Mouse (Mus musculus) MEL (cell line): Measurements from ENCODE around the gene Ascc2. TPM values are rescaled to one million over a fixed set of nuclear protein-coding genes. Genes with fewer than 3 reads are reported as not detected.
A peak's percentile ranks its signal among the peaks of the same experiment; 100 is the strongest.

Experiments used
- DNase-seq: peaks from one replicate; pipeline ENCODE4 v3.0.0; 2011; ENCODE audit warnings: low read depth, low spot score
- H3K27ac ChIP-seq: 2 replicates; pipeline ENCODE4 v1.5.1; 2012; ENCODE audit warnings: low read depth, mild to moderate bottlenecking, control low read depth, low read length, moderate library complexity; ENCODE audit not compliant: control insufficient read depth
- H3K27me3 ChIP-seq, 2 experiments: fragments of 150-350 bp in 1 of 2; sonication (generic) in 1 of 2; 2 replicates each; pipeline ENCODE4 v1.6.1; 2012; ENCODE audit warnings: low read length in 2 of 2, mild to moderate bottlenecking in 2 of 2, improper control_type of control experiment in 1 of 2, moderate library complexity in 1 of 2; ENCODE audit not compliant: insufficient read depth in 2 of 2, control insufficient read depth in 1 of 2
- H3K36me3 ChIP-seq, 2 experiments: 2 replicates each; pipeline ENCODE4 v1.6.1; 2012 to 2014; ENCODE audit warnings: low read length in 2 of 2, improper control_type of control experiment in 1 of 2, inconsistent platforms in 1 of 2, mild to moderate bottlenecking in 1 of 2; ENCODE audit not compliant: insufficient read depth in 2 of 2, control insufficient read depth in 1 of 2
- H3K4me1 ChIP-seq, 2 experiments: fragments of 150-350 bp in 1 of 2; sonication (generic) in 1 of 2; 2 replicates each; pipeline ENCODE4 v1.6.1; 2012; ENCODE audit warnings: low read length in 2 of 2, improper control_type of control experiment in 1 of 2, mild to moderate bottlenecking in 1 of 2; ENCODE audit not compliant: insufficient read depth in 2 of 2, control insufficient read depth in 1 of 2
- H3K4me3 ChIP-seq, 2 experiments: fragments of 150-350 bp in 1 of 2; sonication (generic) in 1 of 2; 2 replicates each; pipeline ENCODE4 v1.5.1; 2012; ENCODE audit warnings: low read depth in 2 of 2, low read length in 2 of 2, mild to moderate bottlenecking in 2 of 2, moderate library complexity in 2 of 2, control low read depth in 1 of 2, improper control_type of control experiment in 1 of 2; ENCODE audit not compliant: control insufficient read depth in 1 of 2, insufficient read depth in 1 of 2
- H3K79me2 ChIP-seq: 2 replicates; pipeline ENCODE4 v1.6.1; 2012; ENCODE audit warnings: mild to moderate bottlenecking, low read length, moderate library complexity; ENCODE audit not compliant: control insufficient read depth, poor library complexity, insufficient read depth
- H3K9ac ChIP-seq: 2 replicates; pipeline ENCODE4 v1.6.1; 2012; ENCODE audit warnings: low read depth, mild to moderate bottlenecking, control low read depth, low read length, moderate library complexity; ENCODE audit not compliant: control insufficient read depth, poor library complexity, severe bottlenecking
- H3K9me3 ChIP-seq: fragments of 150-350 bp; sonication (generic); replicated peaks from 2 replicates; pipeline ENCODE4 v1.6.1; 2012; ENCODE audit warnings: mild to moderate bottlenecking, low read length, improper control_type of control experiment, moderate library complexity; ENCODE audit not compliant: insufficient read depth
- BHLHE40 ChIP-seq: IDR thresholded peaks from 2 replicates; pipeline ENCODE4 v1.6.1; 2012; ENCODE audit warnings: low read depth, mild to moderate bottlenecking, inconsistent platforms, low read length, improper control_type of control experiment, borderline replicate concordance
- CHD1 ChIP-seq: IDR thresholded peaks from 2 replicates; pipeline ENCODE4 v1.6.1; 2012; ENCODE audit warnings: low read depth, mild to moderate bottlenecking, inconsistent platforms, low read length, improper control_type of control experiment
- CHD2 ChIP-seq: IDR thresholded peaks from 2 replicates; pipeline ENCODE4 v1.6.1; 2011; ENCODE audit warnings: low read length, improper control_type of control experiment
- CTCF ChIP-seq, 3 experiments: IDR thresholded peaks in 2 of 3; conservative IDR thresholded peaks in 1 of 3; 2 replicates each; pipeline ENCODE4 v1.5.1; 2011 to 2012; ENCODE audit warnings: low read length in 3 of 3, low read depth in 2 of 3, mild to moderate bottlenecking in 2 of 3, improper control_type of control experiment in 1 of 3, inconsistent platforms in 1 of 3, mixed read lengths in 1 of 3, moderate library complexity in 1 of 3; ENCODE audit not compliant: control insufficient read depth in 1 of 3, insufficient read depth in 1 of 3, poor library complexity in 1 of 3, severe bottlenecking in 1 of 3
- EP300 ChIP-seq, 2 experiments: IDR thresholded peaks; 2 replicates each; pipeline ENCODE4 v1.6.1; 2011; ENCODE audit warnings: improper control_type of control experiment in 2 of 2, low read length in 2 of 2, low read depth in 1 of 2, mild to moderate bottlenecking in 1 of 2
- ETS1 ChIP-seq: IDR thresholded peaks from 2 replicates; pipeline ENCODE4 v1.6.1; 2012; ENCODE audit warnings: low read depth, mild to moderate bottlenecking, inconsistent platforms, low read length, improper control_type of control experiment, moderate library complexity
- GABPA ChIP-seq: IDR thresholded peaks from 2 replicates; pipeline ENCODE4 v1.6.1; 2012; ENCODE audit warnings: low read depth, mild to moderate bottlenecking, inconsistent platforms, low read length, improper control_type of control experiment, moderate library complexity
- GATA1 ChIP-seq: IDR thresholded peaks from 2 replicates; pipeline ENCODE4 v1.6.1; 2011; ENCODE audit warnings: low read depth, low read length, improper control_type of control experiment
- HCFC1 ChIP-seq: IDR thresholded peaks from 2 replicates; pipeline ENCODE4 v1.6.1; 2012; ENCODE audit warnings: low read depth, mild to moderate bottlenecking, inconsistent platforms, low read length, improper control_type of control experiment, moderate library complexity
- KAT2A ChIP-seq: conservative IDR thresholded peaks from 2 replicates; pipeline ENCODE4 v1.6.1; 2012; ENCODE audit warnings: low read depth, low read length, improper control_type of control experiment, inconsistent platforms
- MEF2A ChIP-seq: IDR thresholded peaks from 2 replicates; pipeline ENCODE4 v1.6.1; 2014; ENCODE audit warnings: low read depth, mild to moderate bottlenecking, inconsistent platforms, low read length, improper control_type of control experiment; ENCODE audit not compliant: poor library complexity, insufficient replicate concordance, severe bottlenecking; ENCODE audit errors: extremely low read depth
- MXI1 ChIP-seq: IDR thresholded peaks from 2 replicates; pipeline ENCODE4 v1.6.1; 2011; ENCODE audit warnings: mild to moderate bottlenecking, low read depth, low read length, improper control_type of control experiment
- MYC ChIP-seq: IDR thresholded peaks from 2 replicates; pipeline ENCODE4 v1.6.1; 2011; ENCODE audit warnings: low read depth, mild to moderate bottlenecking, low read length, improper control_type of control experiment, moderate library complexity
- NELFE ChIP-seq: IDR thresholded peaks from 2 replicates; pipeline ENCODE4 v1.6.1; 2011; ENCODE audit warnings: low read depth, low read length, improper control_type of control experiment
- POLR2A ChIP-seq, 2 experiments: IDR thresholded peaks; 2 replicates each; pipeline ENCODE4 v1.6.1; 2011 to 2012; ENCODE audit warnings: low read length in 2 of 2, mild to moderate bottlenecking in 2 of 2, control low read depth in 1 of 2, improper control_type of control experiment in 1 of 2, low read depth in 1 of 2, moderate library complexity in 1 of 2; ENCODE audit not compliant: control insufficient read depth in 1 of 2, insufficient read depth in 1 of 2, poor library complexity in 1 of 2
- RAD21 ChIP-seq: IDR thresholded peaks from 2 replicates; pipeline ENCODE4 v1.6.1; 2011; ENCODE audit warnings: mild to moderate bottlenecking, low read depth, low read length, improper control_type of control experiment
- RCOR1 ChIP-seq: IDR thresholded peaks from 2 replicates; pipeline ENCODE4 v1.6.1; 2012; ENCODE audit warnings: low read depth, mild to moderate bottlenecking, inconsistent platforms, low read length, improper control_type of control experiment
- SIN3A ChIP-seq: IDR thresholded peaks from 2 replicates; pipeline ENCODE4 v1.6.1; 2012; ENCODE audit warnings: low read length, improper control_type of control experiment, inconsistent platforms
- SMC3 ChIP-seq: IDR thresholded peaks from 2 replicates; pipeline ENCODE4 v1.6.1; 2011; ENCODE audit warnings: low read depth, low read length, improper control_type of control experiment
- TAL1 ChIP-seq: IDR thresholded peaks from 2 replicates; pipeline ENCODE4 v1.6.1; 2012; ENCODE audit warnings: mild to moderate bottlenecking, inconsistent platforms, low read length, moderate library complexity, mixed read lengths
- TBP ChIP-seq: IDR thresholded peaks from 2 replicates; pipeline ENCODE4 v1.8.0; 2011; ENCODE audit warnings: low read depth, low read length, improper control_type of control experiment
- UBTF ChIP-seq: IDR thresholded peaks from 2 replicates; pipeline ENCODE4 v1.6.1; 2012; ENCODE audit warnings: low read depth, mild to moderate bottlenecking, inconsistent platforms, low read length, improper control_type of control experiment, moderate library complexity, borderline replicate concordance; ENCODE audit not compliant: insufficient read depth
- ZC3H11A ChIP-seq: IDR thresholded peaks from 2 replicates; pipeline ENCODE4 v1.6.1; 2012; ENCODE audit warnings: low read depth, mild to moderate bottlenecking, inconsistent platforms, low read length, improper control_type of control experiment
- ZMIZ1 ChIP-seq: IDR thresholded peaks from 2 replicates; pipeline ENCODE4 v1.6.1; 2012; ENCODE audit warnings: low read depth, mild to moderate bottlenecking, inconsistent platforms, low read length, improper control_type of control experiment, moderate library complexity
- ZNF384 ChIP-seq: IDR thresholded peaks from 2 replicates; pipeline ENCODE4 v1.6.1; 2012; ENCODE audit warnings: low read depth, mild to moderate bottlenecking, inconsistent platforms, low read length, improper control_type of control experiment
- polyA plus RNA-seq, 2 experiments: library from polyadenylated mRNA; stranded (reverse) in 1 of 2; unstranded in 1 of 2; fragments of >175 nt in 1 of 2; fragments of >200 nt in 1 of 2; gene quantifications; 2 replicates each; pipeline versions ENCODE4 v1.2.1 to v1.2.4; 2012; ENCODE audit warnings: low replicate concordance in 2 of 2, low read depth in 1 of 2; ENCODE audit not compliant: insufficient read length in 2 of 2, insufficient read depth in 1 of 2, missing spikeins in 1 of 2
- total RNA-seq: library from RNA; depleted of rRNA; stranded (reverse); fragments of 300-350 nt; gene quantifications from 2 replicates; pipeline ENCODE4 v1.2.3, GENCODE M21; 2012

Ascc2 gene
- total and polyA plus RNA-seq, 3 experiments, result 27.5 to 98.2 (median 43.5) TPM

DNA sequence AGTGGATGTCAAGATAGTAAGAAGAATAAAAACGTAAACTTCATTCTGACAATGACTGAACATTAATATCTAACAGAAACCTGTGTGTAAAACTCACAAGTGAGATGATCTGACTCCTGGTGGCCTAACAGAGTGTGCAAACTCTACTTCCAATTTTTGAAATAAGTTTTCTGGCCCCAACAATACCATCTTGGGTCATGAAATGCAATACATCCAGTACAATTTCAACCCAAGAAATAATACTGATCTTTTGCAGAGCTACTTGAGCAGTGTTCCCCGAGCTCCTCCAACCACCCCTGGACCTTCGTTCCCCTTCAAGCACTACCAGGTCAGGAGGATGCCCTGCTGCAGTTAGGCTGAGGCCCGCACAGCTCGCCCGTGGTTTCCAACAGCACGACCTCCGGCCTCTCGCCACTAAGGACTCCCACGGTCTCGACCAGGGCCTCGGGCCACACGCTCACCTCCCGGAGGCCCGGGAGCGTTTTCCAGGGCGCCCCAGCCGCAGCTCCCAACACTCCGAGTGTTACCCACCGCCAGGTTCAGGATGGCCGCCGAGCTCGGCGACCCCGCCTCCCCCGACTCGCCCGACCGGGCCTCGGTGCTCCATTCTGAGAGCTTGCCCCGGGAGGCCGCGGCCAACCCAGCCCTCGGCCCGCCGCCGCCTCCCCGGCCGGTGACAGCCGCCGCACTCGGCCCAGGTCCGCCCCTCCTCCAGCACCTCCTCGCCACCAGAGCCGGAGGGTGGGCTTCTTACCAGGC lies 43.5 kb upstream of the Ascc2 start:
- Histone ChIP-seq H3K9me3 (no peaks in the 10 kb centered on the region), H3K27me3 (no peaks in the 10 kb centered on the region), H3K4me1 (peaks cover 7 to 26% of the 10 kb centered on the region in 2 experiments), H3K4me3 (peak overlapping the region; percentile 72 to 96), H3K27ac (peak overlapping the region; percentile 85), H3K79me2 (peaks cover 44% of the 10 kb centered on the region), H3K9ac (peak overlapping the region; percentile 79), H3K36me3 (peaks cover under 1 to 40% of the 10 kb centered on the region in 2 experiments; a peak in 3 of 4 replicates)
- TF ChIP-seq RAD21 (peak; percentile 7), ZC3H11A (no peak; the same call in 1 of the 2 replicates), HCFC1 (peak; percentile 10; the same call in 1 of the 2 replicates), ETS1 (no peak; the same call in 1 of the 2 replicates), RCOR1 (0 out of 2 replicates have a peak, but pooled peaks have one; percentile 13), EP300 (IDR thresholded peaks at IDR 0.05; ENCODE audit: low read depth in 1 of 2, low read length in 2 of 2) (peak in 1 of 2 experiments; percentile 28; a peak in 1 of 4 replicates), ZMIZ1 (no peak), MEF2A (no peak), MYC (0 out of 2 replicates have a peak, but pooled peaks have one; percentile 52), CTCF (IDR thresholded peaks at IDR 0.05 in 2 of 3, conservative IDR thresholded peaks at IDR 0.05 in 1 of 3; ENCODE audit: control insufficient read depth in 1 of 3, insufficient read depth in 1 of 3, low read depth in 2 of 3, low read length in 3 of 3, poor library complexity in 1 of 3, severe bottlenecking in 1 of 3) (peak in 1 of 3 experiments; percentile 17; a peak in 1 of 6 replicates), SMC3 (peak; percentile 28; the same call in 1 of the 2 replicates), MXI1 (peak; percentile 77), NELFE (no peak), GATA1 (no peak), ZNF384 (peak; percentile 77), SIN3A (peak; percentile 59; the same call in 1 of the 2 replicates), CHD2 (no peak), BHLHE40 (peak; percentile 23; the same call in 1 of the 2 replicates), TAL1 (no peak), GABPA (0 out of 2 replicates have a peak, but pooled peaks have one; percentile 30), CHD1 (peak; percentile 54; the same call in 1 of the 2 replicates), UBTF (peak; percentile 51; the same call in 1 of the 2 replicates), POLR2A (IDR thresholded peaks at IDR 0.05; ENCODE audit: control insufficient read depth in 1 of 2, insufficient read depth in 1 of 2, low read depth in 1 of 2, low read length in 2 of 2, poor library complexity in 1 of 2) (0 out of 4 replicates have a peak, but pooled peaks of 1 of the 2 experiments have one; percentile 2), TBP (0 out of 2 replicates have a peak, but pooled peaks have one; percentile 57), KAT2A (peak; percentile 38; the same call in 1 of the 2 replicates)
- peak; percentile 80 for DNase-seq
